Mouse (Mus musculus) embryonic fibroblast, embryonic 13.5 days (primary cell): ENCODE measurements around the gene Tia1. TPM values are rescaled to one million over a fixed set of nuclear protein-coding genes. Genes with fewer than 3 reads are reported as not detected.

Experiments used
- H3K27ac ChIP-seq: 2 replicates; pipeline ENCODE4 v1.5.1; 2012; ENCODE audit warnings: low read length, control low read depth, inconsistent platforms; ENCODE audit not compliant: insufficient read depth
- H3K4me1 ChIP-seq: 2 replicates; pipeline ENCODE4 v1.6.1; 2011; ENCODE audit warnings: low read length; ENCODE audit not compliant: control insufficient read depth, insufficient read depth
- H3K4me3 ChIP-seq: 2 replicates; pipeline ENCODE4 v1.5.1; 2011; ENCODE audit warnings: mild to moderate bottlenecking, control low read depth, low read length; ENCODE audit not compliant: insufficient read depth
- CTCF ChIP-seq: IDR thresholded peaks from 2 replicates; pipeline ENCODE4 v1.5.1; 2011; ENCODE audit warnings: mild to moderate bottlenecking, control low read depth, low read length, moderate library complexity, borderline replicate concordance; ENCODE audit not compliant: insufficient read depth
- POLR2A ChIP-seq: IDR thresholded peaks from 2 replicates; pipeline ENCODE4 v1.6.1; 2011; ENCODE audit warnings: low read depth, mild to moderate bottlenecking, control low read depth, low read length, moderate library complexity
- polyA plus RNA-seq: library from polyadenylated mRNA; stranded (reverse); fragments of >200 nt; gene quantifications from 2 replicates; pipeline ENCODE4 v1.2.4, GENCODE M21; 2011; ENCODE audit warnings: low read depth; ENCODE audit not compliant: missing spikeins, insufficient read length

Tia1 gene
- 92.6 and 133 TPM in 2 replicates for polyA plus RNA-seq

GRCm38 (mm10) chr6:86404100-86404861 is at the start of gene Tia1:
TSS of gene Tia1 (plus strand) at chr6:86404219.
- TF ChIP-seq POLR2A (peak; percentile 77), CTCF (no peak)
- Histone ChIP-seq H3K4me3 (peak within 1 kb of the TSS; percentile 68), H3K4me1 (0 out of 2 replicates have a peak, but pooled peaks cover 2% of the 10 kb centered on the region), H3K27ac (peak within 1 kb of the TSS; percentile 95)

- Histone ChIP-seq H3K4me1 (no peaks in the 10 kb centered on the region), H3K27ac (no peak overlapping the region), H3K4me3 (no peak overlapping the region)
- TF ChIP-seq POLR2A = no peak
- no peak for TF ChIP-seq CTCF
Observed at GRCm38 (mm10) chr6:86354948-86355347, 49.1 kb upstream of the Tia1 start.

- Histone ChIP-seq H3K4me1 (no peaks in the 10 kb centered on the region), H3K4me3 (no peak overlapping the region), H3K27ac (no peak overlapping the region)
- TF ChIP-seq CTCF (no peak), POLR2A (no peak)
Observed at GRCm38 (mm10) chr6:86356956-86357355, 47.1 kb upstream of the Tia1 start.

GRCm38 (mm10) chr6:86360691-86361090 is 43.3 kb upstream of the Tia1 start:
- TF ChIP-seq CTCF (no peak), POLR2A (no peak)
- Histone ChIP-seq H3K4me3 (no peak overlapping the region), H3K27ac (no peak overlapping the region), H3K4me1 (no peaks in the 10 kb centered on the region)

GRCm38 (mm10) chr6:86361373-86361772 is 42.6 kb upstream of the Tia1 start:
- TF ChIP-seq POLR2A = no peak
- TF ChIP-seq CTCF = no peak
- Histone ChIP-seq H3K4me3 (no peak overlapping the region), H3K4me1 (no peaks in the 10 kb centered on the region; the same call in 1 of the 2 replicates), H3K27ac (no peak overlapping the region)

- TF ChIP-seq CTCF (peak; percentile 65), POLR2A (no peak)
- Histone ChIP-seq H3K4me3 (peak overlapping the region; percentile 54), H3K4me1 (no peaks in the 10 kb centered on the region; the same call in 1 of the 2 replicates), H3K27ac (no peak overlapping the region)
Observed at GRCm38 (mm10) chr6:86364442-86365141, 39.4 kb upstream of the Tia1 start.

GRCm38 (mm10) chr6:86365371-86366124 is 38.5 kb upstream of the Tia1 start, which contains the start of gene Fam136a:
TSS of gene Fam136a (plus strand) at chr6:86365646.
- peak; percentile 92 for TF ChIP-seq CTCF
- TF ChIP-seq POLR2A = peak; percentile 73
- H3K4me3 ChIP-seq = peak within 1 kb of the TSS; percentile 79
- H3K27ac ChIP-seq = no peak within 1 kb of the TSS
- H3K4me1 ChIP-seq = peaks cover under 1% of the 10 kb centered on the region

- no peak overlapping the region for H3K27ac ChIP-seq
- peak overlapping the region; percentile 79 for H3K4me3 ChIP-seq
- H3K4me1 ChIP-seq = peaks cover 4% of the 10 kb centered on the region
- TF ChIP-seq POLR2A = no peak
- no peak for TF ChIP-seq CTCF
Observed at GRCm38 (mm10) chr6:86366125-86366852, 37.7 kb upstream of the Tia1 start.

- no peak overlapping the region for H3K27ac ChIP-seq
- no peak overlapping the region for H3K4me3 ChIP-seq
- H3K4me1 ChIP-seq = peaks cover 4% of the 10 kb centered on the region
- no peak for TF ChIP-seq CTCF
- TF ChIP-seq POLR2A = no peak
Observed at GRCm38 (mm10) chr6:86366853-86367249, 37.2 kb upstream of the Tia1 start.
